Mouse (Mus musculus) embryonic facial prominence, embryonic 14.5 days (tissue): ENCODE data around the gene Slc35e1. TPM values are rescaled to one million over a fixed set of nuclear protein-coding genes. Genes with fewer than 3 reads are reported as not detected.
A peak's percentile ranks its signal among the peaks of the same experiment; 100 is the strongest.

Experiments used
- ATAC-seq: fragments of 200-750 bp; cut with Nextera tagmentation; 2 replicates; pipeline ENCODE4 v1.8.0; 2017; ENCODE audit warnings: low read depth, moderate number of reproducible peaks, moderate TSS enrichment
- DNase-seq: peaks from one replicate; pipeline ENCODE4 v3.0.0-alpha.2; 2015; ENCODE audit warnings: low spot score
- H3K27ac ChIP-seq: fragments of 300-500 bp; sonication (generic); replicated peaks from 2 replicates; pipeline ENCODE4 v1.5.1; 2014; ENCODE audit warnings: low read depth, mild to moderate bottlenecking, low read length, moderate library complexity
- H3K27me3 ChIP-seq: fragments of 300-500 bp; sonication (generic); replicated peaks from 2 replicates; pipeline ENCODE4 v1.6.1; 2014; ENCODE audit warnings: low read length; ENCODE audit not compliant: control insufficient read depth, insufficient read depth
- H3K36me3 ChIP-seq: fragments of 300-500 bp; sonication (generic); 2 replicates; pipeline ENCODE4 v1.6.1; 2014; ENCODE audit warnings: low read length, mixed read lengths; ENCODE audit not compliant: control insufficient read depth, insufficient read depth
- H3K4me1 ChIP-seq: fragments of 300-500 bp; sonication (generic); 2 replicates; pipeline ENCODE4 v1.6.1; 2014; ENCODE audit warnings: antibody characterized with exemption, low read length; ENCODE audit not compliant: control insufficient read depth, insufficient read depth
- H3K4me2 ChIP-seq: fragments of 300-500 bp; sonication (generic); 2 replicates; pipeline ENCODE4 v1.6.1; 2014; ENCODE audit warnings: low read depth, mild to moderate bottlenecking, low read length, moderate library complexity, mixed read lengths
- H3K4me3 ChIP-seq: fragments of 300-500 bp; sonication (generic); 2 replicates; pipeline ENCODE4 v1.5.1; 2014; ENCODE audit warnings: low read depth, mild to moderate bottlenecking, low read length
- H3K9ac ChIP-seq: fragments of 300-500 bp; sonication (generic); 2 replicates; pipeline ENCODE4 v1.6.1; 2014; ENCODE audit warnings: low read depth, mild to moderate bottlenecking, low read length, moderate library complexity, mixed read lengths
- H3K9me3 ChIP-seq: fragments of 300-500 bp; sonication (generic); 2 replicates; pipeline ENCODE4 v1.6.1; 2016; ENCODE audit warnings: low read length; ENCODE audit not compliant: control insufficient read depth
- WGBS: fragments of 180-500 bp; shearing (Covaris S2); extraction: QIAGEN DNeasy Blood & Tissue Kit; methylation state at CpG from one replicate; pipeline ENCODE4 v1.1.7; 2014; 5-methylcytosine and 5-hydroxymethylcytosine counted together
- polyA plus RNA-seq: library from polyadenylated mRNA; unstranded; fragments of >200 nt; fragmentation: Nextera tagmentation; extraction: Ambion mirVana; gene quantifications from 2 replicates; pipeline ENCODE4 v1.2.1, GENCODE M21; 2014

The Slc35e1 gene
- 14.9 and 15.4 TPM in 2 replicates for polyA plus RNA-seq

DNA sequence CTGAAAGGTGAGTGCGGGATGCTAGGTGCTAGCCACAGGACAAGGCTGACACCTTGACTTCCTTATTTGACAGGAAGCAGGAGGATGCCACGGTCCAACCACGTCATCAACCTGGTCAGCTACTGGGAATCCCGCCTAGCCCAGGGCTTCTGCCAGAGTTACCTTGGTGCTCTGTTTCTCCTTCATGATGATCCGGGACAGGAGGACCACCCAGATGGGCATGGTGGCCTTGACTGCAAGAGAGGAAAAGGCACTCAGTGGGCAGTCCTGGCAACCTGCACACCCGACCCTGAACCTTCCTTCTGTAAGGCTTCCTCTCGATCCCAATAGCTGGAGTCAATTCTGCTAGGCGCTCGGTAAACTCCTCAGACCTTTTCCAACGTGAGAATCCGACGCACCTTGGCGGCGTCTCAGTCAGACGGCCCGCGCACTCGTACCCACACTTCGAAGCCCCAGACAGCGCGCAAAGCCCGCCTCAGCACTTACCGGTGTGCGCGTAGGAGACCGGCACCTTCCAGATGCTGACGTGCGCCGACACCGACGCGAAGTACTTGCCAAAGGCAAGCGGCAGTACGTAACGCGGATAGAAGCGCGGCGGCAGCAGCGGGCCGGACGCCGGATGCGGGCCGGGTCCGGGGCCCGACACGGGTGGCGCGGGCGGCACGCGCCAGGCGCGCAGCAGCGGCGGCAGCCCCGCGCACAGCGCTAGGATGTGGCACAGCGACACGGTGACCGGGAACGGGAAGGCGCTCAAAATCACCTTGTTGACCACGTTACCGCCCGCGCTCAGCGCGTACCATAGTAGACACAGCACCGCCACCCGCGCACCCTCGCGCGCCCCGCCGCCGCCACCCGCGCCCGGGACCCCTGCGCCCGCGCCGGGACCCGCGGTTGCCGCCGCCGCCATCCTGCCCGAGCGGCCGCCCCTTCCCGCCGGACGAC, at the start of gene Slc35e1:
Gene Slc35e1 (minus strand): TSS at position 935 of the 942 bp plus-strand sequence.
- 0 out of 2 replicates have a peak, but pooled peaks cover 7% of the 10 kb centered on the region for H3K4me1 ChIP-seq
- peak within 1 kb of the TSS; percentile 88 for H3K9ac ChIP-seq
- no peak; the same call in none of the 2 replicates for ATAC-seq
- no peaks in the 10 kb centered on the region for H3K9me3 ChIP-seq
- H3K4me3 ChIP-seq: peak within 1 kb of the TSS; percentile 91
- peaks cover 54% of the 10 kb centered on the region for H3K36me3 ChIP-seq
- DNase-seq: peak; percentile 35
- under 1% methylated on average over 46 of the region's 98 CpGs for WGBS
- H3K27me3 ChIP-seq: no peaks in the 10 kb centered on the region
- peak within 1 kb of the TSS; percentile 85 for H3K4me2 ChIP-seq
- peak within 1 kb of the TSS; percentile 83 for H3K27ac ChIP-seq

- H3K27ac ChIP-seq: no peak overlapping the region
- no peak for ATAC-seq
- DNase-seq: no peak
- no peak overlapping the region for H3K9ac ChIP-seq
- no peak overlapping the region for H3K4me3 ChIP-seq
- H3K9me3 ChIP-seq: no peaks in the 10 kb centered on the region
- no peaks in the 10 kb centered on the region for H3K27me3 ChIP-seq
- no peaks in the 10 kb centered on the region for H3K4me1 ChIP-seq
- no peak overlapping the region for H3K4me2 ChIP-seq
- peaks cover 12% of the 10 kb centered on the region; the same call in 1 of the 2 replicates for H3K36me3 ChIP-seq
These were observed 46.8 kb upstream of the Slc35e1 start for GRCm38 (mm10) chr8:72539234-72539633.

DNA sequence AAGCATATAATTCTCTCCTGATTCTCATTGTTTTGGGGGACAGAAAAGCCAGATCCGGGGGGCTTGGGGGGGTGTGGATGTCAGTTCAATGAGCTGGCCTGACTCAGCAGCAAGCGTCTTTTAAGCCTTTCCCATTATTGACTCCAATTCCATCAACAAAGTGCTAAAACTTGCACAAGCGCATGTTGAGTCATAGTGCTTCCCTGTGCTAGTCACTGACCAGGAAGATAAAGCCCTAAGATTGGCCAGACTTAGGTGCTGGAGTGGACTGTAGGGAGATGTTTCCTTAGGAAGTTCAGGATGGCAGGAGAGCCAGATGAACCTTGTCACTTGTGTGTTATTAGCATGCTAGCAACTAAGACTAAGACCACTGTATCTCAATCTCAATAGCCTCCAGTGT, 42.5 kb upstream of the Slc35e1 start:
- no peaks in the 10 kb centered on the region for H3K4me1 ChIP-seq
- no peak overlapping the region for H3K4me2 ChIP-seq
- no peak overlapping the region for H3K9ac ChIP-seq
- no peaks in the 10 kb centered on the region for H3K36me3 ChIP-seq
- 97% methylated on average over 3 of the region's 3 CpGs for WGBS
- no peak for DNase-seq
- no peaks in the 10 kb centered on the region for H3K9me3 ChIP-seq
- H3K27me3 ChIP-seq: no peaks in the 10 kb centered on the region
- no peak overlapping the region for H3K27ac ChIP-seq
- H3K4me3 ChIP-seq: no peak overlapping the region
- ATAC-seq: no peak

DNA sequence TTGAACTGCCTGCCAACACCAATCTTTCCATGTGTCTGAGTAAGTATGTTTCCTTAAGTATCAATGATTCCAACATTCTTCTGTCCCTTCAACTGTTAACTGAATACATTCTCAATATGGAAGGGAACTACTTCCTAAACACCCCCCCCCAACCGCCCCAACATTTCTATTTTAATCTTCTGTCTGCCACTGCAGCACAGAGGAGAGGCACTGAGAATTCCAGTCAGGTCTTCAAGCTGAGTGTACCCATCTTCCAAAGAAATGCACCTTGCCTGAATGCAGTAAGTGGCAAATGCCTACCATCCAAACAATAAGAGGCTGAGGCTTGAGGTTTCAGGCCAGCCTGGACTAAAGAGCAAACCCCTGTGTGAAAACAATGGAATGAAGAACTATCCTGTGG, 39.7 kb upstream of the Slc35e1 start:
- Histone ChIP-seq H3K4me2 (no peak overlapping the region), H3K27ac (no peak overlapping the region), H3K9ac (no peak overlapping the region), H3K9me3 (no peaks in the 10 kb centered on the region), H3K4me3 (no peak overlapping the region), H3K4me1 (no peaks in the 10 kb centered on the region), H3K36me3 (no peaks in the 10 kb centered on the region), H3K27me3 (no peaks in the 10 kb centered on the region)
- ATAC-seq (no peak), DNase-seq (no peak)
- WGBS: 89% methylated on average over 1 of the region's 1 CpGs

GRCm38 (mm10) chr8:72521888-72522287, 29.5 kb upstream of the Slc35e1 start:
- Histone ChIP-seq H3K4me1 (no peaks in the 10 kb centered on the region), H3K4me2 (no peak overlapping the region), H3K9me3 (no peaks in the 10 kb centered on the region), H3K27ac (no peak overlapping the region), H3K27me3 (no peaks in the 10 kb centered on the region), H3K4me3 (no peak overlapping the region), H3K36me3 (0 out of 2 replicates have a peak, but pooled peaks cover 4% of the 10 kb centered on the region), H3K9ac (no peak overlapping the region)
- DNase-seq (no peak), ATAC-seq (no peak)

- Histone ChIP-seq H3K9ac (no peak overlapping the region), H3K4me2 (no peak overlapping the region), H3K4me1 (no peaks in the 10 kb centered on the region), H3K27ac (no peak overlapping the region), H3K36me3 (peaks cover 6% of the 10 kb centered on the region; the same call in 1 of the 2 replicates), H3K4me3 (no peak overlapping the region), H3K9me3 (no peaks in the 10 kb centered on the region), H3K27me3 (no peaks in the 10 kb centered on the region)
- ATAC-seq: no peak
- 76% methylated on average over 6 of the region's 7 CpGs for WGBS
- no peak for DNase-seq
These were observed 25.1 kb upstream of the Slc35e1 start for GRCm38 (mm10) chr8:72517421-72517988.

- DNase-seq (no peak), ATAC-seq (no peak)
- H3K9me3 ChIP-seq: no peaks in the 10 kb centered on the region
- H3K4me2 ChIP-seq: no peak overlapping the region
- WGBS: 79% methylated on average over 1 of the region's 1 CpGs
- H3K27me3 ChIP-seq: no peaks in the 10 kb centered on the region
- no peak overlapping the region for H3K4me3 ChIP-seq
- H3K36me3 ChIP-seq: peaks cover 2% of the 10 kb centered on the region; the same call in 1 of the 2 replicates
- H3K4me1 ChIP-seq: 0 out of 2 replicates have a peak, but pooled peaks cover 4% of the 10 kb centered on the region
- H3K9ac ChIP-seq: no peak overlapping the region
- H3K27ac ChIP-seq: no peak overlapping the region
These were observed 20.7 kb upstream of the Slc35e1 start for GRCm38 (mm10) chr8:72513158-72513557.

DNA sequence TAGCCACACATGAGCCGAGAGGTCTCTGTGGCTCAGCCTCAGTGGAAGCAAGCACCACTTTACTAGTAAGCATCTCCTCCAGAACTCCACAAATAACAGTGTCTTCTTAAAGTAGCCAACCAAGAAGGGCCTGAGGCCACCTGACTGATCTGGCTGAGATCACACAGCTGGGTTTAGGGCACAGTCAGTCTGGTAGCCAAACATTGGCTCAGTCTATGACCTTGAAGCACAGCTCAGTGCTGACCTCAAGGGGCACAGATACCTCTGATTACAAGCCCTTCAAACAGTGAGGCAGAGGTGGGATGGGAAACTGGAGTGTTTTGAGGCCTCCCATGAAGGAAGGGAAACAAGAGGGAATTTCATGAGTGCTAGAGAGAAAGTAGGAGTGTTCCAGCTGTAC, 20.2 kb upstream of the Slc35e1 start:
- Histone ChIP-seq H3K9me3 (no peaks in the 10 kb centered on the region), H3K27me3 (no peaks in the 10 kb centered on the region), H3K27ac (no peak overlapping the region), H3K36me3 (peaks cover 2% of the 10 kb centered on the region; the same call in 1 of the 2 replicates), H3K4me3 (no peak overlapping the region), H3K9ac (no peak overlapping the region), H3K4me2 (no peak overlapping the region), H3K4me1 (0 out of 2 replicates have a peak, but pooled peaks cover 4% of the 10 kb centered on the region)
- WGBS: 88% methylated on average over 1 of the region's 1 CpGs
- ATAC-seq: no peak
- DNase-seq: no peak
